Mouse (Mus musculus) lung, postnatal 0 days (tissue): Measurements from ENCODE around the gene Ubqln5. TPM values are rescaled to one million over a fixed set of nuclear protein-coding genes. Genes with fewer than 3 reads are reported as not detected.

Source experiments
- ATAC-seq: fragments of 200-750 bp; cut with Nextera tagmentation; 2 replicates; pipeline ENCODE4 v1.8.0; 2017; ENCODE audit warnings: moderate library complexity
- DNase-seq: peaks from one replicate; pipeline ENCODE4 v3.0.0-alpha.2; 2016; ENCODE audit warnings: low spot score
- H3K27ac ChIP-seq: fragments of 300-500 bp; sonication (generic); 2 replicates; pipeline ENCODE4 v1.5.1; 2014; ENCODE audit warnings: antibody characterized with exemption, mild to moderate bottlenecking, low read length, mixed read lengths
- H3K27me3 ChIP-seq: fragments of 300-500 bp; sonication (generic); replicated peaks from 2 replicates; pipeline ENCODE4 v1.6.1; 2014; ENCODE audit warnings: low read length, mixed read lengths; ENCODE audit not compliant: insufficient read depth
- H3K36me3 ChIP-seq: fragments of 300-500 bp; sonication (generic); 2 replicates; pipeline ENCODE4 v1.6.1; 2014; ENCODE audit warnings: low read length, mixed read lengths; ENCODE audit not compliant: insufficient read depth
- H3K4me1 ChIP-seq: fragments of 300-500 bp; sonication (generic); 2 replicates; pipeline ENCODE4 v1.6.1; 2014; ENCODE audit warnings: antibody characterized with exemption, low read depth, low read length, mixed read lengths; ENCODE audit not compliant: insufficient read depth
- H3K4me2 ChIP-seq: fragments of 300-500 bp; sonication (generic); replicated peaks from 2 replicates; pipeline ENCODE4 v1.6.1; 2014; ENCODE audit warnings: low read depth, mild to moderate bottlenecking, low read length, moderate library complexity, mixed read lengths
- H3K4me3 ChIP-seq: fragments of 300-500 bp; sonication (generic); 2 replicates; pipeline ENCODE4 v1.5.1; 2014; ENCODE audit warnings: low read depth, low read length
- H3K9ac ChIP-seq: fragments of 300-500 bp; sonication (generic); replicated peaks from 2 replicates; pipeline ENCODE4 v1.6.1; 2014; ENCODE audit warnings: low read depth, mild to moderate bottlenecking
- H3K9me3 ChIP-seq: fragments of 300-500 bp; sonication (generic); 2 replicates; pipeline ENCODE4 v1.6.1; 2016; ENCODE audit warnings: low read length, mixed read lengths
- CTCF ChIP-seq: IDR thresholded peaks from 2 replicates; pipeline ENCODE4 v1.5.1; 2016; ENCODE audit warnings: antibody characterized with exemption, mild to moderate bottlenecking
- EP300 ChIP-seq: IDR thresholded peaks from 2 replicates; pipeline ENCODE4 v1.6.1; 2016; ENCODE audit warnings: antibody characterized with exemption, mild to moderate bottlenecking, control low read depth
- WGBS: fragments of 180-500 bp; shearing (Covaris S2); extraction: QIAGEN DNeasy Blood & Tissue Kit; methylation state at CpG from one replicate; pipeline ENCODE4 v1.1.7; 2014; 5-methylcytosine and 5-hydroxymethylcytosine counted together
- polyA plus RNA-seq: library from polyadenylated mRNA; unstranded; fragments of >200 nt; fragmentation: Nextera tagmentation; extraction: Ambion mirVana; gene quantifications from 2 replicates; pipeline ENCODE4 v1.2.1, GENCODE M21; 2015

Ubqln5 gene
- polyA plus RNA-seq, 1 experiment from 2014 or later: not detected

GRCm38 (mm10) chr7:104150456-104150855 lies 20.8 kb upstream of the Ubqln5 start, which contains the start of gene Ubqlnl:
Gene Ubqlnl, minus strand, starts transcription at chr7:104150556.
- Histone ChIP-seq H3K4me1 (no peaks in the 10 kb centered on the region), H3K27ac (no peak within 1 kb of the TSS), H3K27me3 (no peaks in the 10 kb centered on the region), H3K4me3 (no peak within 1 kb of the TSS), H3K9me3 (no peaks in the 10 kb centered on the region), H3K9ac (no peak within 1 kb of the TSS), H3K36me3 (no peaks in the 10 kb centered on the region), H3K4me2 (no peak within 1 kb of the TSS)
- TF ChIP-seq EP300 (no peak), CTCF (no peak)
- WGBS: 74% methylated on average over 2 of the region's 2 CpGs
- no peak for DNase-seq
- ATAC-seq: no peak

GRCm38 (mm10) chr7:104143179-104143578 lies 13.6 kb upstream of the Ubqln5 start, which contains the start of gene Ubqln3:
Gene Ubqln3, minus strand, starts transcription at chr7:104143279.
- DNase-seq: no peak
- Histone ChIP-seq H3K27ac (no peak within 1 kb of the TSS), H3K27me3 (no peaks in the 10 kb centered on the region), H3K9me3 (no peaks in the 10 kb centered on the region), H3K9ac (no peak within 1 kb of the TSS), H3K4me1 (no peaks in the 10 kb centered on the region), H3K4me3 (no peak within 1 kb of the TSS), H3K36me3 (no peaks in the 10 kb centered on the region), H3K4me2 (no peak within 1 kb of the TSS)
- ATAC-seq: no peak
- TF ChIP-seq EP300 (no peak), CTCF (no peak)
- WGBS: 67% methylated on average over 3 of the region's 3 CpGs

GRCm38 (mm10) chr7:104137305-104137704 lies 7.7 kb upstream of the Ubqln5 start, which contains the start of gene Olfr643:
Gene Olfr643, minus strand, starts transcription at chr7:104137405.
- ATAC-seq (no peak; the same call in 1 of the 2 replicates), DNase-seq (no peak)
- no peak within 1 kb of the TSS for H3K27ac ChIP-seq
- TF ChIP-seq CTCF (no peak), EP300 (no peak)
- 54% methylated on average over 5 of the region's 5 CpGs for WGBS
- H3K9ac ChIP-seq: no peak within 1 kb of the TSS
- H3K36me3 ChIP-seq: no peaks in the 10 kb centered on the region
- H3K4me2 ChIP-seq: no peak within 1 kb of the TSS
- H3K9me3 ChIP-seq: no peaks in the 10 kb centered on the region
- no peak within 1 kb of the TSS for H3K4me3 ChIP-seq
- H3K27me3 ChIP-seq: no peaks in the 10 kb centered on the region
- H3K4me1 ChIP-seq: no peaks in the 10 kb centered on the region

GRCm38 (mm10) chr7:104104757-104104972 lies 25.0 kb downstream of the Ubqln5 start, which contains the start of gene Olfr646:
Gene Olfr646, plus strand, starts transcription at chr7:104104873.
- Histone ChIP-seq H3K9me3 (no peaks in the 10 kb centered on the region), H3K9ac (no peak within 1 kb of the TSS), H3K4me3 (no peak within 1 kb of the TSS), H3K4me2 (no peak within 1 kb of the TSS), H3K27ac (no peak within 1 kb of the TSS), H3K4me1 (no peaks in the 10 kb centered on the region), H3K36me3 (no peaks in the 10 kb centered on the region), H3K27me3 (no peaks in the 10 kb centered on the region)
- TF ChIP-seq EP300 (no peak), CTCF (no peak)
- ATAC-seq (no peak), DNase-seq (no peak)

DNA sequence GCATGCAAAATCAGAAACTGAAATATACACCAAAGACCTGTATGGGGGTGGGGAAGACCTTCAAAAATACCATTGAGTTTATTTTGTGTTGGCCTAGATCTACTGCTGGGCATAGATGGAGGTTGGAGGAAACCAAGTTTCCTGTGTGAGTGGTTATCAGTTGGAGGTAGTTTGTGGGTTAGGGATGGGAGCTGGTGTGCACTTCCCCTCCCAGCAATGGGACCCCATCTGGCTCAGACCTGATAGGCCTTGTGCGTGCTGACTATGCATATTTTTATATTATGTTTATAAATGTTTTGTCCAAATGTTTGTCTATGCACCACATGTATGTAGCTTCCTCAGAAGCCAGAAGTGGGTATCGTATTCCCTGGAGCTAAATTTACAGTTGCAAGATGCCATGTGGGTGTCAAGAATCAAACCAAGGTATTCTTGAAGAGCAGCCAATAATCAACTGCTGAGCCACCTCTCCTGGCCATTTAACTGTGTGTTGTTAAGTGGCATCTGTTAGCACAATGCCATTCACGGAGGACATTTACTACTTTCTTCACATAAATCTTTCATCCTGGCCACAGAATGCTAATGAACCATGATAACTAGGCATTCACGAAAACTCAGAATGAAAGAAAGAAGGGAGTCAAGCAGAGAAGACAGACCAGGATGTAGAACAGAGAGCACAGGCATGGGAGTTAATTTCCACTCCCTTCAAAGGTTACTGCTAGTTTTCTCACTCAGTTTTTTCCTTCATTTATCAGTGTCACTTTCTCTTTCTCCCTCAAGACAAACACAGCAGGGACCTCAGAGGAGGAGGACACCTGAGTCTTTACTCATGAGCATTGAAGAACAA lies 25.5 kb downstream of the Ubqln5 start:
- 67% methylated on average over 4 of the region's 4 CpGs for WGBS

GRCm38 (mm10) chr7:104085365-104085764 lies 44.3 kb downstream of the Ubqln5 start, which contains the start of gene Olfr645:
Gene Olfr645, minus strand, starts transcription at chr7:104085465.
- Histone ChIP-seq H3K36me3 (no peaks in the 10 kb centered on the region), H3K27ac (no peak within 1 kb of the TSS), H3K9ac (no peak within 1 kb of the TSS), H3K27me3 (no peaks in the 10 kb centered on the region), H3K4me2 (no peak within 1 kb of the TSS), H3K4me3 (no peak within 1 kb of the TSS), H3K9me3 (no peaks in the 10 kb centered on the region), H3K4me1 (no peaks in the 10 kb centered on the region)
- ATAC-seq: no peak
- DNase-seq: no peak
- 71% methylated on average over 1 of the region's 1 CpGs for WGBS
- TF ChIP-seq CTCF (no peak), EP300 (no peak)

More for the DNA sequence above, 25.5 kb downstream of the Ubqln5 start:
- ATAC-seq (no peak), DNase-seq (no peak)
- no peak for TF ChIP-seq CTCF
- TF ChIP-seq EP300: no peak
- Histone ChIP-seq H3K27ac (no peak overlapping the region), H3K4me1 (no peaks in the 10 kb centered on the region), H3K9me3 (no peaks in the 10 kb centered on the region), H3K4me3 (no peak overlapping the region), H3K4me2 (no peak overlapping the region), H3K9ac (no peak overlapping the region), H3K27me3 (no peaks in the 10 kb centered on the region), H3K36me3 (no peaks in the 10 kb centered on the region)

Other genes starting within 250 kb of the Ubqln5 start
- not detected in 2 replicates for gene Olfr66, start 243.6 kb downstream of the Ubqln5 start, polyA plus RNA-seq
- not detected in 2 replicates for gene Olfr64, start 235.3 kb downstream of the Ubqln5 start, polyA plus RNA-seq
- gene Olfr65, start 226.3 kb downstream of the Ubqln5 start, polyA plus RNA-seq: 0.05 TPM in 1 of 2 replicates, not detected in the other
- gene Olfr631, start 201.0 kb downstream of the Ubqln5 start, polyA plus RNA-seq: not detected in 2 replicates
- gene Olfr632, start 195.5 kb downstream of the Ubqln5 start, polyA plus RNA-seq: not detected in 2 replicates
- gene Olfr633, start 185.4 kb downstream of the Ubqln5 start, polyA plus RNA-seq: not detected in 2 replicates
- gene Olfr635, start 158.7 kb downstream of the Ubqln5 start, polyA plus RNA-seq: not detected in 2 replicates
- not detected in 2 replicates for gene Olfr638, start 131.1 kb downstream of the Ubqln5 start, polyA plus RNA-seq
- not detected in 2 replicates for gene Olfr639, start 112.5 kb downstream of the Ubqln5 start, polyA plus RNA-seq
- not detected in 2 replicates for gene Olfr640, start 104.3 kb downstream of the Ubqln5 start, polyA plus RNA-seq
- not detected in 2 replicates for gene Olfr641, start 94.4 kb downstream of the Ubqln5 start, polyA plus RNA-seq
- not detected in 2 replicates for gene Olfr642, start 77.2 kb downstream of the Ubqln5 start, polyA plus RNA-seq
- gene 4930516K23Rik, start 68.4 kb downstream of the Ubqln5 start, polyA plus RNA-seq: not detected in 2 replicates
- gene Olfr644, start 58.0 kb downstream of the Ubqln5 start, polyA plus RNA-seq: not detected in 2 replicates
- gene Olfr645, start 44.4 kb downstream of the Ubqln5 start, polyA plus RNA-seq: not detected in 2 replicates
- gene Olfr646, start 25.0 kb downstream of the Ubqln5 start, polyA plus RNA-seq: not detected in 2 replicates
- gene Olfr643, start 7.6 kb upstream of the Ubqln5 start, polyA plus RNA-seq: not detected in 2 replicates
- not detected in 2 replicates for gene Ubqln3, start 13.5 kb upstream of the Ubqln5 start, polyA plus RNA-seq
- not detected in 2 replicates for gene Ubqlnl, start 20.7 kb upstream of the Ubqln5 start, polyA plus RNA-seq
- gene Olfm5, start 35.0 kb upstream of the Ubqln5 start, polyA plus RNA-seq: not detected in 2 replicates
- 0.13 TPM in 1 of 2 replicates, not detected in the other for gene Olfr648, start 53.6 kb upstream of the Ubqln5 start, polyA plus RNA-seq
- not detected in 2 replicates for gene Olfr649, start 66.2 kb upstream of the Ubqln5 start, polyA plus RNA-seq
- 0.61 and 1.1 TPM in 2 replicates for gene Trim6, start 89.0 kb upstream of the Ubqln5 start, polyA plus RNA-seq
- 6.5 and 7.3 TPM in 2 replicates for gene Trim34a, start 114.6 kb upstream of the Ubqln5 start, polyA plus RNA-seq
- gene Trim5, start 158.3 kb upstream of the Ubqln5 start, polyA plus RNA-seq: 1.1 and 1.6 TPM in 2 replicates
- 10.8 and 11.7 TPM in 2 replicates for gene Trim12a, start 185.6 kb upstream of the Ubqln5 start, polyA plus RNA-seq
- gene Trim34b, start 199.6 kb upstream of the Ubqln5 start, polyA plus RNA-seq: 0.07 TPM in 1 of 2 replicates, not detected in the other
- gene Trim12c, start 223.5 kb upstream of the Ubqln5 start, polyA plus RNA-seq: 3.1 and 3.6 TPM in 2 replicates
- 0.52 and 0.75 TPM in 2 replicates for gene Trim30b, start 240.1 kb upstream of the Ubqln5 start, polyA plus RNA-seq